Mouse (Mus musculus) lung, adult 2 months (tissue): ENCODE measurements around the gene Fmnl3. TPM values are rescaled to one million over a fixed set of nuclear protein-coding genes. Genes with fewer than 3 reads are reported as not detected.

Experiments used
- DNase-seq: peaks from one replicate; pipeline ENCODE4 v3.0.0; 2022
- H3K4me1 ChIP-seq: fragments of 200-500 bp; 2 replicates; pipeline ENCODE4 v1.6.1; 2011; ENCODE audit warnings: low read length; ENCODE audit not compliant: control insufficient read depth, insufficient read depth
- H3K4me3 ChIP-seq: fragments of 200-500 bp; replicated peaks from 2 replicates; pipeline ENCODE3; 2011; ENCODE audit warnings: low read depth, mild to moderate bottlenecking, control low read depth, low read length; ENCODE audit errors: extremely low read depth
- CTCF ChIP-seq: fragments of 200-500 bp; IDR thresholded peaks from 2 replicates; pipeline ENCODE4 v1.5.1; 2011; ENCODE audit warnings: mild to moderate bottlenecking, low read length, control low read depth; ENCODE audit not compliant: insufficient read depth
- POLR2A ChIP-seq: fragments of 200-500 bp; IDR thresholded peaks from 2 replicates; pipeline ENCODE4 v1.6.1; 2011; ENCODE audit warnings: low read depth, mild to moderate bottlenecking, control low read depth, low read length, borderline replicate concordance; ENCODE audit errors: extremely low read depth
- WGBS: fragments of 180-500 bp; shearing (Covaris S2); methylation state at CpG from one replicate; pipeline ENCODE4 v1.1.7; 2018; 5-methylcytosine and 5-hydroxymethylcytosine counted together
- polyA plus RNA-seq: library from polyadenylated mRNA; depleted of rRNA; stranded (reverse); fragments of >200 nt; gene quantifications from 2 replicates; pipeline ENCODE4 v1.2.3, GENCODE M21; 2012

The Fmnl3 gene
- polyA plus RNA-seq, 1 experiment: 58.9 TPM

DNA sequence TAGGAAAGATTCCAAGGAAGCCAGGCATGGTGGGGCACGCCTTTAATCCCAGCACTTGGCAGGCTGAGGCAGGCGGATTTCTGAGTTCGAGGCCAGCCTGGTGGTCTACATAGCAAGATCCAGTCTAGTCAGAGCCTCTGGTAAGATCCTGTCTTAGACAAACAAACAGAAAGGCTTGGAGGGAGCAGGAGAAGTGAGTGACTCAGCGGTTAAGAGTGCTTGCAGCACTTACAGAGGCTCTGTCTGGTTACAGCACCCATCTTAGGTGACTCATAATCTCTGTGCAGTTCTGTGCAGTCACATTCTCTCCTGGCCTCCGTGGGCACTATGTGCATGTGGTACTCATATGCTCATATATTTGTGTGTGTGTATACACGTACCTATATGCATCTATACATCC lies 30.3 kb upstream of the Fmnl3 start:
- H3K4me1 ChIP-seq: peaks cover 39% of the 10 kb centered on the region
- no peak overlapping the region for H3K4me3 ChIP-seq
- no peak for DNase-seq
- TF ChIP-seq CTCF: no peak
- TF ChIP-seq POLR2A: no peak
- 61% methylated on average over 6 of the region's 6 CpGs for WGBS

- no peak overlapping the region for H3K4me3 ChIP-seq
- 40% methylated on average over 15 of the region's 15 CpGs for WGBS
- no peak for DNase-seq
- TF ChIP-seq POLR2A: no peak
- no peak for TF ChIP-seq CTCF
- peaks cover 45% of the 10 kb centered on the region for H3K4me1 ChIP-seq
Observed at GRCm38 (mm10) chr15:99399503-99400245, 29.4 kb upstream of the Fmnl3 start.

- peaks cover 37% of the 10 kb centered on the region for H3K4me1 ChIP-seq
- no peak for DNase-seq
- no peak for TF ChIP-seq POLR2A
- TF ChIP-seq CTCF: no peak
- no peak overlapping the region for H3K4me3 ChIP-seq
- WGBS: 72% methylated on average over 2 of the region's 2 CpGs
Observed at GRCm38 (mm10) chr15:99397622-99398021, 27.3 kb upstream of the Fmnl3 start.

DNA sequence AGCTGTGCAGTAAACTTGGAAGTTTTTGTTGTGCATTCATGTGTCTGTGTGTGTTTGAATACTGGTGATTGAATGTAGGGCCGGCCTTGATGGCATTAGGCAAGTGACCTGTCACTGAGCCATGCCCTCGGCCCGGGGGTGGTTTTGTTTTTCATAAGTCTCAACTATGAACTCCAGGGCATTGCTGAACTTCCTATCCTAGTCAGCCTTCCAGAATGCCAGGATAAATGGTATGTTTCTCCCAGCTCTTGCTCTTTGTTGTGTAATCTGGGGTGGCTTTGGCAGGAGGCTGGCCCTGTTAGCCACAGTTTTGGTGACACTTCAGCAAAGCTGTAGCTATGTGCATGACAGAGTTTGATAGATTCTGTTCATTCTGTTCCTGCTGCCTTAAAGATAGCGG lies 26.6 kb upstream of the Fmnl3 start:
- DNase-seq: no peak
- TF ChIP-seq CTCF (no peak), POLR2A (no peak)
- WGBS: 12% methylated on average over 4 of the region's 4 CpGs
- H3K4me1 ChIP-seq: peaks cover 40% of the 10 kb centered on the region
- no peak overlapping the region for H3K4me3 ChIP-seq

GRCm38 (mm10) chr15:99396462-99396861 lies 26.2 kb upstream of the Fmnl3 start:
- no peak overlapping the region for H3K4me3 ChIP-seq
- H3K4me1 ChIP-seq: peaks cover 40% of the 10 kb centered on the region
- WGBS: 25% methylated on average over 1 of the region's 1 CpGs
- no peak for DNase-seq
- TF ChIP-seq POLR2A (no peak), CTCF (no peak)

DNA sequence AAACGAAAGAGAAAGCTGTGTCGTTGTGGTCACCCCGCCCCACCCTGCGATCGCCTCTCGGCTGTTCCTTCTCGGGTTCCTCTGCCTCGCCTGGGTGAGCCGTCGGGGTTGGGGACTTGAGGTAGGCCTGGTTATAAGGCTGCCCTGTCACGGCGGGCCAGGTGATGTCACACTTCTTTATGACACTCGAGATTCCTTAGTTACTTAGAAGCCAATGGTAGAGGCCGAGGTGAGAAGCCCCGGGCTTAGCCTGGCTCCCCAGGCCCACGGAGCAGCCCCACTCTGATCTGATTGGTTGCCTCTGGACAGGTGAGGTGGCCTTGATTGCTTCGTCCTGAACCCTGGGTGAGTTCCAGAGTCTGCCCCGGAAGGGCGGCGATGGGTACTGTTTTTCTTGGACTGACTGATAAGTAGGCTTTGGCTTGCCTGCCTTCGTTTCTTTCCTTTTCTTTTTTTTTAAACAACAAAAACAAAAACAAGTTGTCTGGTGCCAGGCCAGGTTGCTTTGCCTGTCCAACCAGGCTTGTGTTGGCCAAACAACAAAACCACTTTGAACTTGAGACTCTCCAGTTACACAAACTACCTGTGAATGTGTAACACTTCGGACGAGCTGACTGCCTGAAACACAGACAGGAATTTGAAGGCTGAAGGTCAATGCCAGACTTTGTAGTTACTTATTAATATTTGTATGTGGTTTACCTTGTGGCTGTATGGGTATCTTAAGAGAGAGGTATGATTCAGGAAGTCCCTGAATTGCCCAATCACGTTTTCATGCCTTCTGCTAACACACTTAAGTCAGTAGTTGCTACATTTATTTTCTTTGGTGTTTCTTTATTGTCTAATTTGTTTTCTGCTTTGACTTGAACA lies 23.3 kb upstream of the Fmnl3 start:
- Histone ChIP-seq H3K4me1 (peaks cover 23% of the 10 kb centered on the region), H3K4me3 (peak overlapping the region; percentile 97)
- peak; percentile 80 for DNase-seq
- WGBS: under 1% methylated on average over 24 of the region's 24 CpGs
- TF ChIP-seq CTCF (no peak), POLR2A (0 out of 2 replicates have a peak, but pooled peaks have one; percentile 10)

- peak; percentile 97 for DNase-seq
- Histone ChIP-seq H3K4me3 (peak within 1 kb of the TSS; percentile 97), H3K4me1 (peaks cover 19% of the 10 kb centered on the region)
- under 1% methylated on average over 51 of the region's 51 CpGs for WGBS
- TF ChIP-seq POLR2A (peak; percentile 97), CTCF (no peak)
Observed at GRCm38 (mm10) chr15:99392486-99393385, 22.5 kb upstream of the Fmnl3 start, which contains the start of gene Tmbim6. Tmbim6 (plus strand) TSS chr15:99392882.

DNA sequence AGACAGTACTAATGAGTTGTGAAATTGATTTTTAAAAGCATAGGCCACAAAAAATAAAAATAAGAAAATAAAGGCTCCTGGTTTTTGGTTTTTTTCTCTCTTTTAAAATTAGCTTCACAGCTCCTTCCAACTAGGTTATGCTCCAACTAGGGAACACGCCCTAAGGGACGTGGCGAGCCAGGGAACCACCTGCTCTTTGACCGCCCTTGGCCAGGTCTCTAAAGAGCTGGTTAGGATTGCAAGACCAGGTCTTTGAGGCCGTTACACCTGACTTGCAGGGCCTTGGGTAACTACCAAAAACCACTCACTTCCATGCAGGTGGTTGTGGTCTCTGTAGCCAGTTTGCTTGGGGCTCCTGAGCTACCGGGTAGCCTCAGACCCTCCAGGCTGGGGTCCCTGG lies 21.7 kb upstream of the Fmnl3 start:
- 62% methylated on average over 6 of the region's 6 CpGs for WGBS
- Histone ChIP-seq H3K4me3 (no peak overlapping the region), H3K4me1 (peaks cover 19% of the 10 kb centered on the region)
- DNase-seq: no peak
- TF ChIP-seq POLR2A (no peak), CTCF (no peak)
